Mouse (Mus musculus) testis, postnatal 14 days (tissue): Measurements from ENCODE around the gene Gcsh.

Source experiments
- DNase-seq: peaks from one replicate; pipeline ENCODE4 v3.0.0; 2021; ENCODE audit warnings: low spot score

Gcsh gene

GRCm38 (mm10) chr8:116978052-116978451 lies 15.3 kb downstream of the Gcsh start:
- no peak for DNase-seq

- no peak for DNase-seq
Measured at GRCm38 (mm10) chr8:116975606-116976005, 17.7 kb downstream of the Gcsh start.

GRCm38 (mm10) chr8:116975066-116975465 lies 18.3 kb downstream of the Gcsh start:
- DNase-seq, result no peak

- DNase-seq, result no peak
Measured at GRCm38 (mm10) chr8:116969531-116969930, 23.8 kb downstream of the Gcsh start.

GRCm38 (mm10) chr8:116954415-116954814 lies 38.9 kb downstream of the Gcsh start:
- no peak for DNase-seq

- no peak for DNase-seq
Measured at GRCm38 (mm10) chr8:116952428-116952827, 40.9 kb downstream of the Gcsh start.

- DNase-seq, result no peak
Measured at GRCm38 (mm10) chr8:116951778-116952177, 41.6 kb downstream of the Gcsh start.

GRCm38 (mm10) chr8:116951369-116951768 lies 42.0 kb downstream of the Gcsh start:
- no peak for DNase-seq

- no peak for DNase-seq
Measured at GRCm38 (mm10) chr8:116947589-116947988, 45.7 kb downstream of the Gcsh start.

GRCm38 (mm10) chr8:116946851-116947250 lies 46.5 kb downstream of the Gcsh start:
- DNase-seq, result no peak

- no peak for DNase-seq
Measured at GRCm38 (mm10) chr8:116946268-116946838, 47.0 kb downstream of the Gcsh start.

GRCm38 (mm10) chr8:116945169-116945910 lies 48.0 kb downstream of the Gcsh start:
- no peak for DNase-seq

GRCm38 (mm10) chr8:116944385-116944696 lies 49.0 kb downstream of the Gcsh start:
- no peak for DNase-seq

- peak; percentile 24 for DNase-seq
Measured at GRCm38 (mm10) chr8:116943555-116944384, 49.6 kb downstream of the Gcsh start.

GRCm38 (mm10) chr8:116943161-116943554 lies 50.2 kb downstream of the Gcsh start, which contains the start of gene Atmin:
Gene Atmin, plus strand, starts transcription at chr8:116943393.
- DNase-seq, result peak; percentile 87

GRCm38 (mm10) chr8:116942284-116943058 lies 50.9 kb downstream of the Gcsh start:
- DNase-seq, result no peak

- no peak for DNase-seq
Measured at GRCm38 (mm10) chr8:116935506-116935905, 57.8 kb downstream of the Gcsh start.

GRCm38 (mm10) chr8:116934976-116935375 lies 58.4 kb downstream of the Gcsh start:
- no peak for DNase-seq
